Mouse (Mus musculus) olfactory bulb, adult 2 months (tissue): ENCODE measurements around the gene Olfr1341. TPM values are rescaled to one million over a fixed set of nuclear protein-coding genes. Genes with fewer than 3 reads are reported as not detected.

Experiments used
- H3K27ac ChIP-seq: fragments of 200-500 bp; 2 replicates; pipeline ENCODE4 v1.5.1; 2012; ENCODE audit warnings: low read depth, low read length; ENCODE audit not compliant: insufficient read depth
- H3K4me1 ChIP-seq: fragments of 200-500 bp; 2 replicates; pipeline ENCODE4 v1.6.1; 2012; ENCODE audit warnings: low read length; ENCODE audit not compliant: control insufficient read depth, insufficient read depth
- H3K4me3 ChIP-seq: fragments of 200-500 bp; 2 replicates; pipeline ENCODE4 v1.5.1; 2012; ENCODE audit warnings: mild to moderate bottlenecking, low read depth, low read length, moderate library complexity; ENCODE audit not compliant: insufficient read depth
- CTCF ChIP-seq: fragments of 200-500 bp; IDR thresholded peaks from 2 replicates; pipeline ENCODE4 v1.5.1; 2012; ENCODE audit warnings: low read depth, mild to moderate bottlenecking, low read length, moderate library complexity; ENCODE audit not compliant: insufficient read depth
- POLR2A ChIP-seq: fragments of 200-500 bp; IDR thresholded peaks from 2 replicates; pipeline ENCODE4 v1.6.1; 2012; ENCODE audit warnings: mild to moderate bottlenecking, low read depth, low read length, moderate library complexity; ENCODE audit not compliant: insufficient read depth
- WGBS: fragments of 180-500 bp; shearing (Covaris S2); methylation state at CpG from one replicate; pipeline ENCODE4 v1.1.7; 2018; 5-methylcytosine and 5-hydroxymethylcytosine counted together
- polyA plus RNA-seq: library from polyadenylated mRNA; stranded (reverse); fragments of >200 nt; gene quantifications from 2 replicates; pipeline ENCODE4 v1.2.4, GENCODE M21; 2012; ENCODE audit warnings: low replicate concordance; ENCODE audit not compliant: missing spikeins, insufficient read depth, insufficient read length

The Olfr1341 gene
- polyA plus RNA-seq, 1 experiment: not detected

- Histone ChIP-seq H3K4me1 (no peaks in the 10 kb centered on the region), H3K4me3 (no peak overlapping the region), H3K27ac (no peak overlapping the region)
- TF ChIP-seq POLR2A (no peak), CTCF (no peak)
- WGBS: 60% methylated on average over 3 of the region's 3 CpGs
These were observed 36.3 kb downstream of the Olfr1341 start for GRCm38 (mm10) chr4:118739574-118739973.

- H3K4me3 ChIP-seq: no peak overlapping the region
- no peak overlapping the region for H3K27ac ChIP-seq
- no peaks in the 10 kb centered on the region for H3K4me1 ChIP-seq
- TF ChIP-seq POLR2A: no peak
- TF ChIP-seq CTCF: no peak
- 14% methylated on average over 11 of the region's 11 CpGs for WGBS
These were observed 37.8 kb downstream of the Olfr1341 start for GRCm38 (mm10) chr4:118740988-118741698.

DNA sequence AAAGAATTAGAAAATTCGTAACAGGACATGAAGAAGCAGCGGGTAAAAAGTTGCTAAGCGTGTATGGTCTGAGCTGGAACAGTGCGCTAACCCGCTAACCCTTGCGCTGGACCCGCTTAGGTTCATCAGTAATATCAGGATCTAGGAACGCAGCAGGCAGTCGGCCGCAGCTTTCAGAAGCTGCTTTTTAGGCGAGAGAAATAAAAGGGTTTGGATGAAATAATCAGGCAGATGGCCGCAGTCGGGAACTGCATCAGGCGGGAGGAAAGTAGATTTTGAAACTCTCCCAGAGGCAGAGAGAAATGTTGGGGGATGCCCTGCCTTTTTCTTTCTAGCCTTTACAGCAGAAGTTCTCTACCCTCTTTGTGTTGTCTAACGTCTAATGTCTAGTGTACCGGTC lies 38.6 kb downstream of the Olfr1341 start:
- TF ChIP-seq CTCF: no peak
- TF ChIP-seq POLR2A: no peak
- H3K4me3 ChIP-seq: no peak overlapping the region
- WGBS: 10% methylated on average over 16 of the region's 16 CpGs

DNA sequence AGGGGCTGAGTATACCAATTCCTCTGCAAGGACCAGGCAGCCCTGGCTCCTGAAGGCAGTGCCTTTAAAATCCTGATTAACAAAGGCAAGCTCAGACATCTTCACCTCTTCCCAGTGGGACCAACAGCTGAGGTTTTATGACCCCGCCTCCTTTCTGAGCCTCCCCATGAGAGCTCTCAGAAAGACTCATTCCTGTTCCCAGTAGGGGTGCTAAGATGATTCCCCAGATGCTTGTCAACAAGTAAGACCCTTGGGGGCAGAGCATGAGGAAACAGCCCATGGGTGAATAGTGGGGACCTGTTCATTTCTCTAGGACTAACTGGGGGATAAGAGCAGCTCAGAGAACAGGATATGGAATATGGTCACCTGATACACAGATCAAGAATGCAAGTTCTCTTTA lies 55.3 kb downstream of the Olfr1341 start, which contains the start of gene Olfr1338:
Gene Olfr1338, minus strand, starts transcription at position 101 of the 400 bp plus-strand sequence.
- H3K4me1 ChIP-seq: no peaks in the 10 kb centered on the region
- 74% methylated on average over 1 of the region's 1 CpGs for whole genome bisulfite sequencing
- no peak within 1 kb of the TSS for H3K4me3 ChIP-seq
- no peak within 1 kb of the TSS for H3K27ac ChIP-seq
- TF ChIP-seq CTCF (no peak), POLR2A (no peak)

More for the DNA sequence above, 38.6 kb downstream of the Olfr1341 start:
- no peaks in the 10 kb centered on the region for H3K4me1 ChIP-seq
- H3K27ac ChIP-seq: no peak overlapping the region

Other genes with a start within 250 kb of the Olfr1341 start
- gene Mpl, start 246.0 kb upstream of the Olfr1341 start, polyA plus RNA-seq: not detected in 2 replicates
- not detected in 2 replicates for gene Tie1, start 213.5 kb upstream of the Olfr1341 start, polyA plus RNA-seq
- not detected in 2 replicates for gene 2610528J11Rik, start 176.5 kb upstream of the Olfr1341 start, polyA plus RNA-seq
- not detected in 2 replicates for gene Tmem125, start 159.5 kb upstream of the Olfr1341 start, polyA plus RNA-seq
- gene Cfap57, start 82.7 kb upstream of the Olfr1341 start, polyA plus RNA-seq: not detected in 2 replicates
- gene Ebna1bp2, start 82.7 kb upstream of the Olfr1341 start, polyA plus RNA-seq: not detected in 2 replicates
- gene Olfr62, start 44.6 kb upstream of the Olfr1341 start, polyA plus RNA-seq: not detected in 2 replicates
- not detected in 2 replicates for gene Olfr1342, start 10.8 kb upstream of the Olfr1341 start, polyA plus RNA-seq
- not detected in 2 replicates for gene Olfr1340, start 16.6 kb downstream of the Olfr1341 start, polyA plus RNA-seq
- gene Olfr1339, start 28.7 kb downstream of the Olfr1341 start, polyA plus RNA-seq: not detected in 2 replicates
- gene Olfr1338, start 55.2 kb downstream of the Olfr1341 start, polyA plus RNA-seq: not detected in 2 replicates
- gene Olfr1337, start 79.1 kb downstream of the Olfr1341 start, polyA plus RNA-seq: not detected in 2 replicates
- not detected in 2 replicates for gene Olfr1335, start 106.4 kb downstream of the Olfr1341 start, polyA plus RNA-seq
- not detected in 2 replicates for gene Olfr1333, start 132.8 kb downstream of the Olfr1341 start, polyA plus RNA-seq
- not detected in 2 replicates for gene Olfr1331, start 161.1 kb downstream of the Olfr1341 start, polyA plus RNA-seq
- not detected in 2 replicates for gene Olfr1330, start 185.1 kb downstream of the Olfr1341 start, polyA plus RNA-seq
- not detected in 2 replicates for gene Olfr1329, start 213.9 kb downstream of the Olfr1341 start, polyA plus RNA-seq
- not detected in 2 replicates for gene Olfr1328, start 235.1 kb downstream of the Olfr1341 start, polyA plus RNA-seq